Mouse (Mus musculus): ENCODE data around the gene Uba2. TPM values are rescaled to one million over a fixed set of nuclear protein-coding genes. Genes with fewer than 3 reads are reported as not detected.
"Not testable (repeated sequence)": the region's sequence is repeated elsewhere in the genome, so short reads cannot be mapped to it uniquely, and the experiment has no call there.

Uba2 gene
- polyA plus RNA-seq (2015; fragmentation: Nextera tagmentation; extraction: Ambion mirVana), result 197 and 220 TPM in 2 replicates

GRCm38 (mm10) chr7:34169454-34169853, at the start of gene Uba2:
TSS of gene Uba2 (minus strand) at chr7:34169599.
- ATAC-seq, result no peak
- H3K4me1 ChIP-seq (replicated peaks; ENCODE audit: control insufficient read depth, insufficient read depth, low read length), result peaks cover 17% of the 10 kb centered on the region
- 82% methylated on average over 3 of the region's 3 CpGs for WGBS
- H3K27me3 ChIP-seq (replicated peaks; ENCODE audit: control insufficient read depth, insufficient read depth, low read length), result no peaks in the 10 kb centered on the region
- peak within 1 kb of the TSS; percentile 83 for H3K27ac ChIP-seq (ENCODE audit: low read length)
- H3K9ac ChIP-seq (replicated peaks; ENCODE audit: low read depth, low read length), result peak within 1 kb of the TSS; percentile 95
- H3K9me3 ChIP-seq (ENCODE audit: control insufficient read depth, low read length), result no peaks in the 10 kb centered on the region
- H3K4me2 ChIP-seq (ENCODE audit: low read length), result peak within 1 kb of the TSS; percentile 98
- peak within 1 kb of the TSS; percentile 96 for H3K4me3 ChIP-seq (replicated peaks; ENCODE audit: low read length)
- H3K36me3 ChIP-seq (ENCODE audit: control insufficient read depth, insufficient read depth), result 0 out of 2 replicates have a peak, but pooled peaks cover 4% of the 10 kb centered on the region

- ATAC-seq, result no peak
- Histone ChIP-seq H3K27ac (ENCODE audit: low read length) (no peak overlapping the region), H3K4me1 (replicated peaks; ENCODE audit: control insufficient read depth, insufficient read depth, low read length) (no peaks in the 10 kb centered on the region), H3K4me3 (replicated peaks; ENCODE audit: low read length) (no peak overlapping the region), H3K27me3 (replicated peaks; ENCODE audit: control insufficient read depth, insufficient read depth, low read length) (no peaks in the 10 kb centered on the region), H3K4me2 (ENCODE audit: low read length) (no peak overlapping the region), H3K9me3 (ENCODE audit: control insufficient read depth, low read length) (no peaks in the 10 kb centered on the region), H3K36me3 (ENCODE audit: control insufficient read depth, insufficient read depth) (peaks cover 28% of the 10 kb centered on the region), H3K9ac (replicated peaks; ENCODE audit: low read depth, low read length) (no peak overlapping the region)
- WGBS, result 74% methylated on average over 1 of the region's 1 CpGs
These were observed 49.1 kb upstream of the Uba2 start for GRCm38 (mm10) chr7:34218496-34218895.

DNA sequence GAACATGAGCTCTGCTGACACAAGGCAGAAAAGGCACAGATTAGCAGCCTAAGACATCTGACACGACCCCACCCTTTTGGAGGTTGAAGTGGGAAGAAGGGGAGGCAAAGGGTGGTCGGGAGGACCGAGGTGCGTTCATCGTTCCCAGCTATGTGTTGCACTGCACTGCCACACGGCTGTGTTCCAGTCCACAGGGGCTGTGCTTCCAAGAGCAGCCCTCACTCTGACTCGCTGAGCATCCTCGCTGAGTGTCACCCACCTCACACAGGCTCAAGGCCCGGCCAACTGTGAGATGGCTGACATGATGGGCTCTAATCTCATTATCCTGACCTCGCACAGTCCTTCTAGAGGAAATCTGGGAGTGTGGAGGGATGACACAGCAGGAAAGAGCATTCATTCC, 47.1 kb upstream of the Uba2 start:
- H3K27me3 ChIP-seq (replicated peaks; ENCODE audit: control insufficient read depth, insufficient read depth, low read length), result no peaks in the 10 kb centered on the region
- no peak overlapping the region for H3K27ac ChIP-seq (ENCODE audit: low read length)
- no peak overlapping the region for H3K4me2 ChIP-seq (ENCODE audit: low read length)
- 91% methylated on average over 10 of the region's 10 CpGs for WGBS
- H3K4me1 ChIP-seq (replicated peaks; ENCODE audit: control insufficient read depth, insufficient read depth, low read length), result no peaks in the 10 kb centered on the region
- no peak overlapping the region for H3K9ac ChIP-seq (replicated peaks; ENCODE audit: low read depth, low read length)
- no peak for ATAC-seq
- H3K36me3 ChIP-seq (ENCODE audit: control insufficient read depth, insufficient read depth), result peaks cover 20% of the 10 kb centered on the region; the same call in 1 of the 2 replicates
- no peaks in the 10 kb centered on the region for H3K9me3 ChIP-seq (ENCODE audit: control insufficient read depth, low read length)
- no peak overlapping the region for H3K4me3 ChIP-seq (replicated peaks; ENCODE audit: low read length)

DNA sequence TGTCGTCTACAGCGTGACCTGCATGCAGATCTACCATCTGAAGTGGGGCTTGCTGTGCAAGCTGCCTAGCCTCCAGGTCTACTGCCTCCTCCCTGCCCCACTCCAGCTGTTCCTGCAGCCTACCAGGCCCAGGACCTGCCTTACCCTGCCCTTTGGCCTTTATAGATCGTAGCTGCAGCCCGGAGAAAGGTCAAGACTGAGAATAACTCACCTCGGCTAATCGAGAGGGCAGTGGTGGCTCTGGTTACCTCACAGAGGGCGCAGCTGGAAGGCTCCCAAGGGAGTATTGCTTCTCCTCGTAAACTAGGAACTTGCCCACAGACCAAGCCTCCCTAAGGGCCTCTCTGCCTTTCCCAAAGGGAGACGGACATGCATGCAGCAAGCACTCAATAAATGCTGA, 46.1 kb upstream of the Uba2 start:
- no peak overlapping the region for H3K4me3 ChIP-seq (replicated peaks; ENCODE audit: low read length)
- no peaks in the 10 kb centered on the region for H3K9me3 ChIP-seq (ENCODE audit: control insufficient read depth, low read length)
- H3K27me3 ChIP-seq (replicated peaks; ENCODE audit: control insufficient read depth, insufficient read depth, low read length), result no peaks in the 10 kb centered on the region
- H3K4me2 ChIP-seq (ENCODE audit: low read length), result no peak overlapping the region
- H3K9ac ChIP-seq (replicated peaks; ENCODE audit: low read depth, low read length), result no peak overlapping the region
- H3K4me1 ChIP-seq (replicated peaks; ENCODE audit: control insufficient read depth, insufficient read depth, low read length), result no peaks in the 10 kb centered on the region
- no peak for ATAC-seq
- no peak overlapping the region for H3K27ac ChIP-seq (ENCODE audit: low read length)
- peaks cover 16% of the 10 kb centered on the region; the same call in 1 of the 2 replicates for H3K36me3 ChIP-seq (ENCODE audit: control insufficient read depth, insufficient read depth)
- WGBS, result 95% methylated on average over 9 of the region's 9 CpGs

GRCm38 (mm10) chr7:34214644-34215043, 45.2 kb upstream of the Uba2 start:
- no peak for ATAC-seq
- Histone ChIP-seq H3K9me3 (ENCODE audit: control insufficient read depth, low read length) (no peaks in the 10 kb centered on the region), H3K36me3 (ENCODE audit: control insufficient read depth, insufficient read depth) (peaks cover 17% of the 10 kb centered on the region; the same call in 1 of the 2 replicates)

DNA sequence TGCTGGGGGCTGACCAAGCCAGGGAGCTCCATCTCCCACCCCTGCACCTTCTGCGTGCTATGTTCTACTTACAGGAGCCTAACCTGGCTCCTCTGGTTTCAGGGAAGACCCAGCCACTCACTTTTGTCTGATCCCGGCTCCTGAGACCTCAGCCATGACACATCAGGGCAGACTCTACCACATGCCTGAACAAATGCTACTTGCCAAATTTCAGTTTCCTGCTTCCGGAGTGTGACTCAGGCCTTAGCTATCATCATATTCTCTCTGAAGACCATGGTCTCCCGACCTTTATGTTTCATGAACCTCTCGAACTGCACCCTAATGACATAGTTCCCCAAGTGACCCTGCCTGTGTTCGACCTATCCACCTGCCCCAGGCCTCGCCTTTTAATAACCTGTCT, 43.9 kb upstream of the Uba2 start:
- no peaks in the 10 kb centered on the region for H3K4me1 ChIP-seq (replicated peaks; ENCODE audit: control insufficient read depth, insufficient read depth, low read length)
- no peaks in the 10 kb centered on the region for H3K9me3 ChIP-seq (ENCODE audit: control insufficient read depth, low read length)
- H3K4me2 ChIP-seq (ENCODE audit: low read length), result no peak overlapping the region
- no peak overlapping the region for H3K4me3 ChIP-seq (replicated peaks; ENCODE audit: low read length)
- no peaks in the 10 kb centered on the region for H3K27me3 ChIP-seq (replicated peaks; ENCODE audit: control insufficient read depth, insufficient read depth, low read length)
- WGBS, result 93% methylated on average over 7 of the region's 7 CpGs
- H3K9ac ChIP-seq (replicated peaks; ENCODE audit: low read depth, low read length), result no peak overlapping the region
- ATAC-seq, result no peak
- H3K27ac ChIP-seq (ENCODE audit: low read length), result no peak overlapping the region
- H3K36me3 ChIP-seq (ENCODE audit: control insufficient read depth, insufficient read depth), result peaks cover 18% of the 10 kb centered on the region; the same call in 1 of the 2 replicates

More at GRCm38 (mm10) chr7:34214644-34215043, 45.2 kb upstream of the Uba2 start:
- Histone ChIP-seq H3K27ac (ENCODE audit: low read length) (no peak overlapping the region), H3K4me1 (replicated peaks; ENCODE audit: control insufficient read depth, insufficient read depth, low read length) (no peaks in the 10 kb centered on the region), H3K4me2 (ENCODE audit: low read length) (no peak overlapping the region), H3K9ac (replicated peaks; ENCODE audit: low read depth, low read length) (no peak overlapping the region), H3K4me3 (replicated peaks; ENCODE audit: low read length) (no peak overlapping the region), H3K27me3 (replicated peaks; ENCODE audit: control insufficient read depth, insufficient read depth, low read length) (no peaks in the 10 kb centered on the region)
- WGBS, result 87% methylated on average over 8 of the region's 8 CpGs

GRCm38 (mm10) chr7:34208027-34208745, 38.8 kb upstream of the Uba2 start:
- Histone ChIP-seq H3K36me3 (ENCODE audit: control insufficient read depth, insufficient read depth) (peaks cover 23% of the 10 kb centered on the region), H3K9ac (replicated peaks; ENCODE audit: low read depth, low read length) (no peak overlapping the region), H3K27me3 (replicated peaks; ENCODE audit: control insufficient read depth, insufficient read depth, low read length) (no peaks in the 10 kb centered on the region), H3K4me2 (ENCODE audit: low read length) (no peak overlapping the region), H3K27ac (ENCODE audit: low read length) (no peak overlapping the region), H3K4me1 (replicated peaks; ENCODE audit: control insufficient read depth, insufficient read depth, low read length) (no peaks in the 10 kb centered on the region), H3K4me3 (replicated peaks; ENCODE audit: low read length) (no peak overlapping the region), H3K9me3 (ENCODE audit: control insufficient read depth, low read length) (no peaks in the 10 kb centered on the region)
- 88% methylated on average over 9 of the region's 9 CpGs for WGBS
- no peak for ATAC-seq

DNA sequence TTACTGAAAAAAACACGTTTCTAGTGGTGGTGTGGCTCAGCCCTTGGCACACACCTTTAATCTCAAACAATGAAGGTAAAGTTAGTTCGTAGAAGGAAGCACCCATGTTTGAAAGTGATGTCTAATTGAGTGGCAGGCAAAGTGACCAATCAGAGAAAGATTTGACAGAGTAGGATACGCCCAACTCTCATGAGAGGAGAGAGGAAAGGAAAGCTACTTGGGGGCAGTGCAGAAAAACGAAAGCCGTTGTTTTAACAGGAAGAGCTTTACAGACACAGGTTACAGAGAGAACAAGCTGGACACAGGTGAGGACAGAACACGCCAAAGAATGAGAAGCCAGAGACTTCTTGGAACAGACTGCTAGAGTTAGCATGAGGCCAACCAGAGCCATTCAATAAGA, 36.9 kb upstream of the Uba2 start:
- ATAC-seq, result no peak
- H3K27ac ChIP-seq (ENCODE audit: low read length), result no peak overlapping the region
- no peak overlapping the region for H3K4me2 ChIP-seq (ENCODE audit: low read length)
- peaks cover 29% of the 10 kb centered on the region for H3K36me3 ChIP-seq (ENCODE audit: control insufficient read depth, insufficient read depth)
- 91% methylated on average over 6 of the region's 6 CpGs for WGBS
- no peaks in the 10 kb centered on the region for H3K4me1 ChIP-seq (replicated peaks; ENCODE audit: control insufficient read depth, insufficient read depth, low read length)
- H3K9me3 ChIP-seq (ENCODE audit: control insufficient read depth, low read length), result no peaks in the 10 kb centered on the region
- no peaks in the 10 kb centered on the region for H3K27me3 ChIP-seq (replicated peaks; ENCODE audit: control insufficient read depth, insufficient read depth, low read length)
- H3K4me3 ChIP-seq (replicated peaks; ENCODE audit: low read length), result no peak overlapping the region
- H3K9ac ChIP-seq (replicated peaks; ENCODE audit: low read depth, low read length), result no peak overlapping the region

GRCm38 (mm10) chr7:34202147-34202546, 32.7 kb upstream of the Uba2 start:
- H3K4me2 ChIP-seq (ENCODE audit: low read length); H3K9me3 ChIP-seq (ENCODE audit: control insufficient read depth, low read length); ATAC-seq; H3K27ac ChIP-seq (ENCODE audit: low read length); H3K9ac ChIP-seq (replicated peaks; ENCODE audit: low read depth, low read length); H3K27me3 ChIP-seq (replicated peaks; ENCODE audit: control insufficient read depth, insufficient read depth, low read length); H3K4me3 ChIP-seq (replicated peaks; ENCODE audit: low read length); H3K4me1 ChIP-seq (replicated peaks; ENCODE audit: control insufficient read depth, insufficient read depth, low read length): not testable (repeated sequence)
- H3K36me3 ChIP-seq (ENCODE audit: control insufficient read depth, insufficient read depth), result peaks cover 29% of the 10 kb centered on the region
- WGBS, result 93% methylated on average over 10 of the region's 10 CpGs

Measured in forebrain, embryonic 16.5 days (tissue).